11 mouse cellular contexts compared by ENCODE assay signal in genomic region chr9:47843328-47843727, GRCm38 (mm10).
"Had no signal": no experiment of that assay in that cellular context is flagged by ENCODE, and none has a peak within 500 bp of the region (broad histone marks: within the 10 kb centered on the region; RNA-seq: fewer than 3 reads in every experiment).

No protein-coding gene starts in this region.

- ATAC-seq: liver, postnatal 0 days; lung, postnatal 0 days; midbrain, embryonic 15.5 days had no signal

- DNase-seq: kidney, adult 2 months; kidney, postnatal 25 days; layer of hippocampus, adult 9-11 months; liver, postnatal 0 days; lung, embryonic 14.5 days; retina, postnatal 1 day; right cerebral cortex, postnatal 4 days; thymus, adult 2 months; thymus, postnatal 25 days had no signal
